Mouse (Mus musculus) skeletal muscle tissue, postnatal 0 days (tissue): ENCODE results near the gene Derl3. TPM values are rescaled to one million over a fixed set of nuclear protein-coding genes. Genes with fewer than 3 reads are reported as not detected.

Experiments
- polyA plus RNA-seq: library from polyadenylated mRNA; unstranded; fragments of >200 nt; fragmentation: Nextera tagmentation; extraction: Ambion mirVana; gene quantifications from 2 replicates; pipeline ENCODE4 v1.2.1, GENCODE M21; 2015

Derl3 gene
- polyA plus RNA-seq: 0.50 and 0.58 TPM in 2 replicates

GRCm38 (mm10) chr10:75893089-75893750 lies at the start of gene Derl3:
Derl3 (plus strand) TSS chr10:75893413.

GRCm38 (mm10) chr10:75859786-75860470 lies 33.3 kb upstream of the Derl3 start, which contains the start of gene Mif:
Mif (minus strand) TSS chr10:75860240.

DNA sequence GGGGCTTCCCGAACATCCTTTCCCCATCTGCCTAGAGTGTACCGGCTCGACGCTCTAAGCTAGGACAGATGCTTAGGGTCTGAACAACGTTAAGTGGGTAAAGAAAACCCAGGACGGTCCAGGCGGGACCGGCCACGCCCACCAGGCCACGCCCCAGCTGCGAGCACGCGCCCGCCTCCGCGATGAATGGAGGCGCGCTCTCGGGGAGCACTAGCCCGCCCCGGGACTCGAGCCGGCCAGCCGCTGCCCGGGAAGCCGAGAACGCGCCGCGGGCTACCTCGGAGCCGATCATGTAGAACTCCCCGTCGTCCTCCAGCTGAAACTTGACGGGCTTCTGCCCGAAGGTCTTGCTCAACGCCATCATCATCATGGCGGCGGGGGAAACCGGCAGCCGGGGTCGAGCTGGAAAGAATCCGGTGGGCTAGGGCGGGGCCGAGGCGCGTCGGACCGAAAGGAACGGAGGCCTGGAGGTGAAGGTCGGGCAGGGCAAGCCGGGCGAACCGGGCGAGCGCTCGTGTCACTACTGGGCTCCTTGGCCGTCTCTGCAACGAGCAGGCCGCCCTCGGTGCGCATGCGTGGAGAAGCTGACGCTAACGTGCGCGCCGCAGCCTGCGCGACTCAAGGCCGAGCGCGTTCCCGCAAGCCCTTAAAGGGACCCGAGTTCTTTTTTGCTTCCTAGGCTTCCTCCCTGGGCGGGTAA lies 28.0 kb downstream of the Derl3 start, which contains the start of gene Smarcb1:
Smarcb1 (minus strand) TSS at position 592 of the 700 bp plus-strand sequence.

GRCm38 (mm10) chr10:75932891-75933290 lies 39.7 kb downstream of the Derl3 start, which contains the start of gene Chchd10:
Chchd10 (plus strand) TSS chr10:75933130.

DNA sequence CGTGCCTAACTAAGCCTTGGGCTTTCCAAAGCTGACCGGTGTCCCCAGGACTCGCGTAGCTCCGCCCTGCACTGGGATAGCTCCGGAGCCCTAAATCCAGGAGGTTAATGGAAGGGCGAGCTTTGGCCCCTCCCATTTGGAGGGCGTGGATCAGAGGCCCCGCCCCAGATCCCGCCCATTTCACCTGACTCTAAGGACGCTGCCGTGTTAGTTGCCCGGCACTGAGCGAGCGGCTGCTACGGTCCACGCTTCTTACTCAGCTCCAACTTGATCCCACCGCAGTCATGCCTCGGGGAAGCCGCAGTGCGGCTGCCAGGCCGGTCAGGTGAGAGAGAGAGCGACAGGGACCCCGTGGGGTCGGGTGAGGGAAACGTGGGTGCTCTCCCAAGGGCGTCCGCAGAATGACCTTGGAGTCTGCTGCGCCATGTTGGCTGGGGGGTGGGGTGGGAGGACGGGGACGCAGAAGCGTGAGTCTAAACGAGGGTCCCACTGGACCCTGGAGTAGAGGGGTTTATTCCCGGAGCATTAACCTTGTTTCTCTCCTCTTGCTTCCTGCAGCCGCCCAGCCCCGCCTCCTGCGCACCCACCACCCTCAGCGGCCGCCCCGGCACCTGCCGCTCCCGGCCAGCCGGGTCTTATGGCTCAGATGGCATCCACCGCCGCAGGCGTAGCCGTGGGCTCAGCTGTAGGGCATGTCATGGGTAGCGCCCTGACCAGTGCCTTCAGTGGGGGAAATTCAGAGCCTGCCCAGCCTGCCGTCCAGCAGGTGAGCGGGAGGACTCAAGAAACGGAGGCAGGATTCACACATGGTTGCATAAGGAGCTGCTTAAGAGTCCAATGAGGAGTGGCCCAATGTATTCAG lies 42.7 kb downstream of the Derl3 start, which contains the start of gene Mmp11:
Mmp11 (minus strand) TSS at position 817 of the 862 bp plus-strand sequence.

GRCm38 (mm10) chr10:75940520-75940919 lies 47.3 kb downstream of the Derl3 start, which contains the start of gene Gm867:
Gm867 (minus strand) TSS chr10:75940672.

DNA sequence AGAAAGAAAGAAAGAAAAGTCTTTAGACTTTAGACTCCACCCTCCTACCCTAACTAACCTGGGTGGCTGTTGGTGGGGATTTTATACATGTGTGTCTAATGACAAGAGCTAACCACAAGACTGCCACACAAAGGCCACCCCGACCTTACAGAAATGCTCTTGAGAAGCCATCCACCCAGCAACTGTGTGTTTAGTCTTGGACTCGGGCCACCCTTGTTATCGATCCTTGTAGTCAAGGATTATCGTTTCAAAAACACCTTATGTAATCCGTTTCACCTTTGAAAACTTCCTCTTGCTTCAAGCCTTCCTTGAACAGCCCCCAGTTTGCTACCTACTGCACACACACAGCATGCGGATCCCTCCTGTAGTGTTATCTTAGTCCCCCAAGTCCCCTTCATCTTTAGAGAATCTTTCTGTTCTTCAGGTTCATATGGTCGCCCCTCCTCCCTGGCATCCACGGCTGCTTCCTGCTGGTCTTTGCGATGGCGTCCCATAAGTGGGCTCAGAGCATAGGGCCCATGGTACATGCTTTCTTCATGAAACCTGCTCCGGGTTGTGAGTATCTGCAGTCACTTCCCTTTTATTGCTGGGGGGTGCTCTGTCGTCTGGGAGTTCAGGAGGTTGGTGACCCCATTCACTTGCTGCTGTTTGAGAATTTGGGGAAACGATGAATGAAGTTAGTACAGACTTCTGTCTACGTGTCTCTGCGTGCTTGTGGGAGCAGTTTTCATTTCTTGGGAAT lies 49.7 kb downstream of the Derl3 start, which contains the start of gene Vpreb3:
Vpreb3 (plus strand) TSS at position 322 of the 742 bp plus-strand sequence.

Other genes with a start within 250 kb of the Derl3 start
- gene Susd2, start 249.4 kb upstream of the Derl3 start, polyA plus RNA-seq: 4.9 and 5.1 TPM in 2 replicates
- 15.4 and 17.0 TPM in 2 replicates for gene Cabin1, start 129.1 kb upstream of the Derl3 start, polyA plus RNA-seq
- 53.2 and 61.3 TPM in 2 replicates for gene Ddt, start 120.0 kb upstream of the Derl3 start, polyA plus RNA-seq
- gene Gm20441, start 112.5 kb upstream of the Derl3 start, polyA plus RNA-seq: not detected in 2 replicates
- gene Gstt3, start 112.0 kb upstream of the Derl3 start, polyA plus RNA-seq: 4.5 and 5.3 TPM in 2 replicates
- gene Gstt1, start 94.8 kb upstream of the Derl3 start, polyA plus RNA-seq: 8.6 and 8.9 TPM in 2 replicates
- not detected in 2 replicates for gene Gstt4, start 70.9 kb upstream of the Derl3 start, polyA plus RNA-seq
- 9.9 and 11.9 TPM in 2 replicates for gene Gstt2, start 56.0 kb upstream of the Derl3 start, polyA plus RNA-seq
- gene Mif, start 33.2 kb upstream of the Derl3 start, polyA plus RNA-seq: 482 and 560 TPM in 2 replicates
- 60.6 and 68.3 TPM in 2 replicates for gene Smarcb1, start 28.2 kb downstream of the Derl3 start, polyA plus RNA-seq
- 555 and 642 TPM in 2 replicates for gene Chchd10, start 39.7 kb downstream of the Derl3 start, polyA plus RNA-seq
- 11.6 and 12.3 TPM in 2 replicates for gene Mmp11, start 43.1 kb downstream of the Derl3 start, polyA plus RNA-seq
- gene Gm867, start 47.3 kb downstream of the Derl3 start, polyA plus RNA-seq: not detected in 2 replicates
- gene Vpreb3, start 49.6 kb downstream of the Derl3 start, polyA plus RNA-seq: 0.24 TPM in 1 of 2 replicates, not detected in the other
- not detected in 2 replicates for gene Gm5134, start 61.1 kb downstream of the Derl3 start, polyA plus RNA-seq
- 9.8 and 10.8 TPM in 2 replicates for gene Zfp280b, start 139.2 kb downstream of the Derl3 start, polyA plus RNA-seq
- not detected in 2 replicates for gene Slc5a4b, start 217.5 kb downstream of the Derl3 start, polyA plus RNA-seq